Mouse (Mus musculus): ENCODE data around the gene Usp19. TPM values are rescaled to one million over a fixed set of nuclear protein-coding genes. Genes with fewer than 3 reads are reported as not detected.

Gene Usp19
- polyA plus RNA-seq, 1 experiment, result 335 TPM

GRCm38 (mm10) chr9:108486973-108487530 is 3.4 kb upstream of the Usp19 start:
- Histone ChIP-seq H3K27ac (ENCODE audit: control insufficient read depth, insufficient read depth, low read length) (no peak overlapping the region), H3K27me3 (ENCODE audit: control insufficient read depth, insufficient read depth, low read length) (no peaks in the 10 kb centered on the region), H3K4me1 (replicated peaks; ENCODE audit: control insufficient read depth, insufficient read depth, low read length) (peaks cover 23% of the 10 kb centered on the region), H3K4me3 (ENCODE audit: control insufficient read depth, insufficient read depth, low read length) (no peak overlapping the region), H3K36me3 (ENCODE audit: control insufficient read depth, insufficient read depth, low read length) (no peaks in the 10 kb centered on the region)
- TF ChIP-seq POLR2A (IDR thresholded peaks at IDR 0.05; ENCODE audit: control insufficient read depth, extremely low read depth, insufficient read depth, low read length, poor library complexity) (no peak), CTCF (IDR thresholded peaks at IDR 0.05; ENCODE audit: borderline replicate concordance, control insufficient read depth, extremely low read depth, insufficient read depth, low read length, poor library complexity) (no peak)
- DNase-seq, result no peak
- WGBS, result 95% methylated on average over 8 of the region's 8 CpGs

GRCm38 (mm10) chr9:108488403-108488802 is 2.0 kb upstream of the Usp19 start:
- Histone ChIP-seq H3K4me1 (replicated peaks; ENCODE audit: control insufficient read depth, insufficient read depth, low read length) (peaks cover 28% of the 10 kb centered on the region), H3K4me3 (ENCODE audit: control insufficient read depth, insufficient read depth, low read length) (no peak overlapping the region), H3K27me3 (ENCODE audit: control insufficient read depth, insufficient read depth, low read length) (no peaks in the 10 kb centered on the region), H3K27ac (ENCODE audit: control insufficient read depth, insufficient read depth, low read length) (no peak overlapping the region), H3K36me3 (ENCODE audit: control insufficient read depth, insufficient read depth, low read length) (peaks cover 9% of the 10 kb centered on the region)
- DNase-seq, result no peak
- WGBS, result 97% methylated on average over 17 of the region's 17 CpGs
- no peak for TF ChIP-seq CTCF (IDR thresholded peaks at IDR 0.05; ENCODE audit: borderline replicate concordance, control insufficient read depth, extremely low read depth, insufficient read depth, low read length, poor library complexity)
- TF ChIP-seq POLR2A (IDR thresholded peaks at IDR 0.05; ENCODE audit: control insufficient read depth, extremely low read depth, insufficient read depth, low read length, poor library complexity), result no peak

GRCm38 (mm10) chr9:108489215-108489614 is 1.2 kb upstream of the Usp19 start:
- Histone ChIP-seq H3K36me3 (ENCODE audit: control insufficient read depth, insufficient read depth, low read length) (peaks cover 17% of the 10 kb centered on the region), H3K27me3 (ENCODE audit: control insufficient read depth, insufficient read depth, low read length) (no peaks in the 10 kb centered on the region), H3K4me1 (replicated peaks; ENCODE audit: control insufficient read depth, insufficient read depth, low read length) (peaks cover 28% of the 10 kb centered on the region), H3K4me3 (ENCODE audit: control insufficient read depth, insufficient read depth, low read length) (no peak overlapping the region), H3K27ac (ENCODE audit: control insufficient read depth, insufficient read depth, low read length) (peak overlapping the region; percentile 77)
- DNase-seq, result peak; percentile 16
- TF ChIP-seq CTCF (IDR thresholded peaks at IDR 0.05; ENCODE audit: borderline replicate concordance, control insufficient read depth, extremely low read depth, insufficient read depth, low read length, poor library complexity) (no peak), POLR2A (IDR thresholded peaks at IDR 0.05; ENCODE audit: control insufficient read depth, extremely low read depth, insufficient read depth, low read length, poor library complexity) (no peak)
- 92% methylated on average over 20 of the region's 20 CpGs for whole genome bisulfite sequencing

- 46% methylated on average over 26 of the region's 26 CpGs for WGBS
- H3K27ac ChIP-seq (ENCODE audit: control insufficient read depth, insufficient read depth, low read length), result peak overlapping the region; percentile 77
- peaks cover 24% of the 10 kb centered on the region for H3K36me3 ChIP-seq (ENCODE audit: control insufficient read depth, insufficient read depth, low read length)
- H3K4me3 ChIP-seq (ENCODE audit: control insufficient read depth, insufficient read depth, low read length), result peak overlapping the region; percentile 86
- no peaks in the 10 kb centered on the region for H3K27me3 ChIP-seq (ENCODE audit: control insufficient read depth, insufficient read depth, low read length)
- TF ChIP-seq POLR2A (IDR thresholded peaks at IDR 0.05; ENCODE audit: control insufficient read depth, extremely low read depth, insufficient read depth, low read length, poor library complexity), result 0 out of 2 replicates have a peak, but pooled peaks have one; percentile 32
- TF ChIP-seq CTCF (IDR thresholded peaks at IDR 0.05; ENCODE audit: borderline replicate concordance, control insufficient read depth, extremely low read depth, insufficient read depth, low read length, poor library complexity), result no peak
- DNase-seq, result peak; percentile 24
- H3K4me1 ChIP-seq (replicated peaks; ENCODE audit: control insufficient read depth, insufficient read depth, low read length), result peaks cover 28% of the 10 kb centered on the region
These were observed 472 bp upstream of the Usp19 start for GRCm38 (mm10) chr9:108489702-108490558.

- Histone ChIP-seq H3K4me1 (replicated peaks; ENCODE audit: control insufficient read depth, insufficient read depth, low read length) (peaks cover 28% of the 10 kb centered on the region), H3K27ac (ENCODE audit: control insufficient read depth, insufficient read depth, low read length) (peak overlapping the region; percentile 52), H3K27me3 (ENCODE audit: control insufficient read depth, insufficient read depth, low read length) (no peaks in the 10 kb centered on the region), H3K4me3 (ENCODE audit: control insufficient read depth, insufficient read depth, low read length) (peak overlapping the region; percentile 86), H3K36me3 (ENCODE audit: control insufficient read depth, insufficient read depth, low read length) (peaks cover 37% of the 10 kb centered on the region)
- TF ChIP-seq POLR2A (IDR thresholded peaks at IDR 0.05; ENCODE audit: control insufficient read depth, extremely low read depth, insufficient read depth, low read length, poor library complexity) (no peak), CTCF (IDR thresholded peaks at IDR 0.05; ENCODE audit: borderline replicate concordance, control insufficient read depth, extremely low read depth, insufficient read depth, low read length, poor library complexity) (no peak)
- under 1% methylated on average over 12 of the region's 12 CpGs for WGBS
- no peak for DNase-seq
These were observed 831 bp downstream of the Usp19 start for GRCm38 (mm10) chr9:108491286-108491580.

- Histone ChIP-seq H3K36me3 (ENCODE audit: control insufficient read depth, insufficient read depth, low read length) (peaks cover 45% of the 10 kb centered on the region), H3K27me3 (ENCODE audit: control insufficient read depth, insufficient read depth, low read length) (no peaks in the 10 kb centered on the region), H3K27ac (ENCODE audit: control insufficient read depth, insufficient read depth, low read length) (no peak overlapping the region), H3K4me3 (ENCODE audit: control insufficient read depth, insufficient read depth, low read length) (peak overlapping the region; percentile 3; the same call in 1 of the 2 replicates), H3K4me1 (replicated peaks; ENCODE audit: control insufficient read depth, insufficient read depth, low read length) (peaks cover 28% of the 10 kb centered on the region)
- DNase-seq, result no peak
- WGBS, result 56% methylated on average over 16 of the region's 16 CpGs
- TF ChIP-seq CTCF (IDR thresholded peaks at IDR 0.05; ENCODE audit: borderline replicate concordance, control insufficient read depth, extremely low read depth, insufficient read depth, low read length, poor library complexity), result no peak
These were observed 1.8 kb downstream of the Usp19 start for GRCm38 (mm10) chr9:108492043-108492750.

Data from thymus, adult 2 months (tissue).